Mouse (Mus musculus) heart, embryonic 16.5 days (tissue): ENCODE data around the gene Chrnb1. TPM values are rescaled to one million over a fixed set of nuclear protein-coding genes. Genes with fewer than 3 reads are reported as not detected.

Experiments used
- ATAC-seq: fragments of 200-750 bp; cut with Nextera tagmentation; replicated peaks from 2 replicates; pipeline ENCODE4 v1.8.0; 2017; ENCODE audit warnings: moderate number of reproducible peaks; ENCODE audit not compliant: insufficient read depth, low FRiP score; ENCODE audit errors: extremely low read depth
- H3K27ac ChIP-seq: fragments of 300-500 bp; sonication (generic); 2 replicates; pipeline ENCODE4 v1.5.1; 2014; ENCODE audit warnings: mild to moderate bottlenecking, low read length, control low read depth, moderate library complexity
- H3K27me3 ChIP-seq: fragments of 300-500 bp; sonication (generic); 2 replicates; pipeline ENCODE4 v1.6.1; 2014; ENCODE audit warnings: low read length, mixed read lengths; ENCODE audit not compliant: control insufficient read depth, insufficient read depth
- H3K36me3 ChIP-seq: fragments of 300-500 bp; sonication (generic); 2 replicates; pipeline ENCODE4 v1.6.1; 2014; ENCODE audit not compliant: control insufficient read depth, insufficient read depth
- H3K4me1 ChIP-seq: fragments of 300-500 bp; sonication (generic); 2 replicates; pipeline ENCODE4 v1.6.1; 2014; ENCODE audit warnings: low read length, mixed read lengths; ENCODE audit not compliant: control insufficient read depth, insufficient read depth
- H3K4me2 ChIP-seq: fragments of 300-500 bp; sonication (generic); 2 replicates; pipeline ENCODE4 v1.6.1; 2014; ENCODE audit warnings: low read depth, mild to moderate bottlenecking, control low read depth, low read length
- H3K4me3 ChIP-seq: fragments of 300-500 bp; sonication (generic); 2 replicates; pipeline ENCODE4 v1.5.1; 2014; ENCODE audit warnings: mild to moderate bottlenecking, control low read depth, low read length
- H3K9ac ChIP-seq: fragments of 300-500 bp; sonication (generic); 2 replicates; pipeline ENCODE4 v1.6.1; 2014; ENCODE audit warnings: low read length, control low read depth
- H3K9me3 ChIP-seq: fragments of 300-500 bp; sonication (generic); replicated peaks from 2 replicates; pipeline ENCODE4 v1.6.1; 2016; ENCODE audit warnings: low read length; ENCODE audit not compliant: control insufficient read depth
- WGBS: fragments of 180-500 bp; shearing (Covaris S2); extraction: QIAGEN DNeasy Blood & Tissue Kit; methylation state at CpG from one replicate; pipeline ENCODE4 v1.1.7; 2014; 5-methylcytosine and 5-hydroxymethylcytosine counted together
- polyA plus RNA-seq: library from polyadenylated mRNA; unstranded; fragments of >200 nt; fragmentation: Nextera tagmentation; extraction: Ambion mirVana; gene quantifications from 2 replicates; pipeline ENCODE4 v1.2.1, GENCODE M21; 2015

Chrnb1 gene
- polyA plus RNA-seq, 1 experiment from 2014 or later: 6.0 TPM

GRCm38 (mm10) chr11:69807641-69808040 lies 11.9 kb upstream of the Chrnb1 start:
- H3K27me3 ChIP-seq: peaks cover 12% of the 10 kb centered on the region
- H3K27ac ChIP-seq: no peak overlapping the region
- H3K9ac ChIP-seq: no peak overlapping the region
- no peak for ATAC-seq
- no peak overlapping the region for H3K4me3 ChIP-seq
- H3K36me3 ChIP-seq: no peaks in the 10 kb centered on the region
- WGBS: 76% methylated on average over 2 of the region's 2 CpGs
- peaks cover 5% of the 10 kb centered on the region; the same call in 1 of the 2 replicates for H3K9me3 ChIP-seq
- peaks cover 17% of the 10 kb centered on the region for H3K4me1 ChIP-seq
- no peak overlapping the region for H3K4me2 ChIP-seq

- H3K9me3 ChIP-seq: peaks cover 5% of the 10 kb centered on the region; the same call in 1 of the 2 replicates
- ATAC-seq: no peak
- 86% methylated on average over 4 of the region's 4 CpGs for WGBS
- no peak overlapping the region for H3K27ac ChIP-seq
- H3K36me3 ChIP-seq: no peaks in the 10 kb centered on the region
- H3K4me2 ChIP-seq: no peak overlapping the region
- H3K27me3 ChIP-seq: peaks cover 12% of the 10 kb centered on the region
- H3K4me1 ChIP-seq: peaks cover 30% of the 10 kb centered on the region
- H3K9ac ChIP-seq: no peak overlapping the region
- H3K4me3 ChIP-seq: no peak overlapping the region
Observed at GRCm38 (mm10) chr11:69806378-69806777, 10.6 kb upstream of the Chrnb1 start.

- peaks cover 5% of the 10 kb centered on the region; the same call in 1 of the 2 replicates for H3K9me3 ChIP-seq
- no peak within 1 kb of the TSS for H3K27ac ChIP-seq
- ATAC-seq: no peak
- H3K4me1 ChIP-seq: peaks cover 38% of the 10 kb centered on the region
- peak within 1 kb of the TSS; percentile 18; the same call in 1 of the 2 replicates for H3K9ac ChIP-seq
- peak within 1 kb of the TSS; percentile 74 for H3K4me3 ChIP-seq
- WGBS: 14% methylated on average over 29 of the region's 29 CpGs
- H3K4me2 ChIP-seq: peak within 1 kb of the TSS; percentile 99
- H3K36me3 ChIP-seq: no peaks in the 10 kb centered on the region
- H3K27me3 ChIP-seq: peaks cover 13% of the 10 kb centered on the region
Observed at GRCm38 (mm10) chr11:69804972-69805909, 9.5 kb upstream of the Chrnb1 start, which contains the start of gene Tmem102. Gene Tmem102, minus strand, starts transcription at chr11:69805624.

GRCm38 (mm10) chr11:69804652-69804940 lies 8.9 kb upstream of the Chrnb1 start:
- Histone ChIP-seq H3K9me3 (peaks cover 5% of the 10 kb centered on the region; the same call in 1 of the 2 replicates), H3K9ac (no peak overlapping the region; the same call in 1 of the 2 replicates), H3K4me2 (peak overlapping the region; percentile 99), H3K36me3 (no peaks in the 10 kb centered on the region), H3K27me3 (peaks cover 14% of the 10 kb centered on the region), H3K4me1 (peaks cover 44% of the 10 kb centered on the region), H3K4me3 (peak overlapping the region; percentile 74), H3K27ac (no peak overlapping the region)
- no peak for ATAC-seq
- WGBS: 12% methylated on average over 12 of the region's 12 CpGs

- Histone ChIP-seq H3K4me3 (peak overlapping the region; percentile 74), H3K9me3 (peaks cover 5% of the 10 kb centered on the region; the same call in 1 of the 2 replicates), H3K4me1 (peaks cover 50% of the 10 kb centered on the region), H3K27ac (0 out of 2 replicates have a peak overlapping the region, but pooled peaks have one; percentile 37), H3K9ac (peak overlapping the region; percentile 80), H3K27me3 (peaks cover 14% of the 10 kb centered on the region), H3K4me2 (peak overlapping the region; percentile 99), H3K36me3 (no peaks in the 10 kb centered on the region)
- WGBS: 2% methylated on average over 60 of the region's 60 CpGs
- peak; percentile 71 for ATAC-seq
Observed at GRCm38 (mm10) chr11:69803786-69804651, 8.3 kb upstream of the Chrnb1 start.

- peaks cover 14% of the 10 kb centered on the region for H3K27me3 ChIP-seq
- ATAC-seq: peak; percentile 7; the same call in 1 of the 2 replicates
- peak overlapping the region; percentile 99 for H3K4me2 ChIP-seq
- peak overlapping the region; percentile 74 for H3K4me3 ChIP-seq
- H3K9ac ChIP-seq: peak overlapping the region; percentile 80
- no peaks in the 10 kb centered on the region for H3K36me3 ChIP-seq
- H3K4me1 ChIP-seq: peaks cover 50% of the 10 kb centered on the region
- 0 out of 2 replicates have a peak overlapping the region, but pooled peaks have one; percentile 37 for H3K27ac ChIP-seq
- H3K9me3 ChIP-seq: peaks cover 5% of the 10 kb centered on the region; the same call in 1 of the 2 replicates
- 2% methylated on average over 12 of the region's 12 CpGs for WGBS
Observed at GRCm38 (mm10) chr11:69803328-69803727, 7.6 kb upstream of the Chrnb1 start.

- H3K4me3 ChIP-seq: peak overlapping the region; percentile 74
- peak overlapping the region; percentile 99 for H3K4me2 ChIP-seq
- WGBS: under 1% methylated on average over 33 of the region's 33 CpGs
- peaks cover 50% of the 10 kb centered on the region for H3K4me1 ChIP-seq
- no peak; the same call in 1 of the 2 replicates for ATAC-seq
- peaks cover 14% of the 10 kb centered on the region for H3K27me3 ChIP-seq
- peak overlapping the region; percentile 80 for H3K9ac ChIP-seq
- H3K36me3 ChIP-seq: no peaks in the 10 kb centered on the region
- H3K9me3 ChIP-seq: peaks cover 5% of the 10 kb centered on the region; the same call in 1 of the 2 replicates
- H3K27ac ChIP-seq: peak overlapping the region; percentile 52; the same call in 1 of the 2 replicates
Observed at GRCm38 (mm10) chr11:69802648-69803105, 6.9 kb upstream of the Chrnb1 start.

- no peaks in the 10 kb centered on the region for H3K36me3 ChIP-seq
- 3% methylated on average over 33 of the region's 33 CpGs for WGBS
- H3K9ac ChIP-seq: peak within 1 kb of the TSS; percentile 80
- H3K4me3 ChIP-seq: peak within 1 kb of the TSS; percentile 74
- H3K4me2 ChIP-seq: peak within 1 kb of the TSS; percentile 99
- peaks cover 50% of the 10 kb centered on the region for H3K4me1 ChIP-seq
- no peak for ATAC-seq
- H3K9me3 ChIP-seq: peaks cover 3% of the 10 kb centered on the region; the same call in 1 of the 2 replicates
- H3K27me3 ChIP-seq: peaks cover 14% of the 10 kb centered on the region
- H3K27ac ChIP-seq: peak within 1 kb of the TSS; percentile 52
Observed at GRCm38 (mm10) chr11:69801379-69801977, 5.7 kb upstream of the Chrnb1 start, which contains the start of gene Fgf11. Gene Fgf11, minus strand, starts transcription at chr11:69801857.
